Mouse (Mus musculus): ENCODE data around the gene Foxp1.

Foxp1 gene

DNA sequence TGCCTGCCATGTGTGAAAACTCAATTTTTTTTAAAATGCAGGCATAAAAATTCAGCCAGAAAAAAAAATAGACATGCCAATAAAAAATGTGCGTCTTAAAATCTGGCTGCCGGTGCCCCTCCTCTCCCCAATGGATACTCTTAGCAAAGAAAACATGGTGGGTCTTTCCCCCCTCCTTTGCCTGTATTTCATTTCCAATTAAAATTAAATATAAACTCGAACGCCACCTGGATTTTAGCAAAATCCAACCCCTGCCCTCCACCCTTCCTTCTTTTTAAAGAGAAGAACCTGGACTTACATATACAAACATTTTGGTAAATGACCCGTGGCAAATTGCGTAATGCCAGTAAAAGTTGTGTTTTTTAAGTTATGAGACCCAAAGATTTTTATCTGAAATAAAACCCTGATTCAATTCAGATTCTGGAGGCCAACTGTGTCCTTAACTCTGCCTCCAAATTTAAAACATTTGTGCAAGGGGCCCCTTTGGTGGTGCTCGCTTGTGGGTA is 376.1 kb downstream of the Foxp1 start:
- no peak for DNase-seq (ENCODE audit: low read depth in 1 of 2, low spot score in 2 of 2)

DNA sequence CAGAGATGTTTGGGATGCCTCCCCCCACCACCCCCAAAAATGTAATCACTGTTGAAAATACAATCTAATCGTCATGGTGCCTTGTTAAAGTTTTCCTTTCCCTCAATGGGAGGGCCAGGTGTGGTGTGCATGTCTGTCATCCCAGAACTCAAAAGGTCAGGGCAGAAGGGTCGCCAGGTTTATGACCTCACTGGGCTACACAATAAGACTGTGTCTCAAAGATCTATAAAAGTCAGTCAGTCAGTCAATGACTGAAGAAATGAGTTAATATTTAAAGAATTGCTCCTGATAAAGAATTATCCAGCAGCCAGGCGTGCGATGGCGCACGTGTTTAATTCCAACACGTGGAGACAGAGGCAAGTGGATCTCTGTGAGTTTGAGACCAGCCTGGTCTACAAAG is 377.5 kb downstream of the Foxp1 start:
- DNase-seq (ENCODE audit: low read depth in 1 of 2, low spot score in 2 of 2), result no peak

DNA sequence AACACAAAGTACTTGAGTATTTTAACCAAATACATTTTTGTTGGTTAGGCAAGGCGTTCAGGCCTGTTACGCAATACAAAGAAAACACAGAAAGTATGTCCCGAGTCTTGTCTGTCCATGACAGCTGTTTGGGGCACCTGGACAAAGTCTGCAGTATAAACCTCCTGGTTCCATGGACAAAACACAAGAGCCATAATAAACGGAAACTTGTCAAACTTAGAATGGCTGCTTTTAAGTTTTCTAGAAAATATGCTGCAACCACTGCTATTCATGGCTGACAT is 378.8 kb downstream of the Foxp1 start:
- no peak for DNase-seq (ENCODE audit: low read depth in 1 of 2, low spot score in 2 of 2)

DNA sequence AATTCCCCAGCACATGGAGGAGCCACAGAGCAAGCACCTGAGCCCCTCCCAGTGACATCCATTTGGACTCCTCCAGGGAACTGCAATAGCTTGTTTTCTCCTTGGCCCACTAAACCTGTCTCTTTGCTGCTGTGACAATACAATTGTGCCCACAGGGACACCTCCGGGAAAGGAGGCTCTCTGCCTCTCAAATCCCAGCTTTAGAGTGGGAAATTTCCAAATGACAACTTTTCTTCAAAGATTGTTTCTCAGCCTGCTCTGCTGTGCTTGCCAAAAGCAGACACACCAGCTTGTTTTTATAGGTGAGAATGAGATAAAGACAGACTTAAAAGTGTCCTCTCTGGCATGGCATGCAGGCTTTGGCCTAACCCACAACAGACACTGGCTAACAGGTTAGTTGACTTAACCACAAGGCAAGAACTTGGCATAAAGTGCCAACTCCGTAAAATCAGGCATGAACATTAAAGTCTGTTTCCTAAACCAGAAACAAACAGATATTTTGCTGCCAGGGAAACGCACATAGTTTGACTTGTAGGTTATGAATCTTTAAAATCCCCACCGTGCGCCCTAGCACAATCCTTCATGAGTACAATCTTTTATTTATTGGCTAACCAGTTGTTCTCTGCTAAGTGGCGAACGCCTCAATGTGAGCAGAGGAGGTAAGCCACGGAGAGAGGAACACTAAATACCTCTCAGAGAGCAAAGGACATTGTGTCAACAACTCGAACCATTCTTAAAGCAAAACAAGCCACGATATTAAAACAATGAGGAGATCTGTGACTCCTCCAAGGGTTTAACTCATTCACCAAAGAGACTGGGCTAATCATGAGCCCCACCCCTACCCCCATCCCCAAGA is 379.4 kb downstream of the Foxp1 start:
- DNase-seq (ENCODE audit: low read depth in 1 of 2, low spot score in 2 of 2), result no peak

DNA sequence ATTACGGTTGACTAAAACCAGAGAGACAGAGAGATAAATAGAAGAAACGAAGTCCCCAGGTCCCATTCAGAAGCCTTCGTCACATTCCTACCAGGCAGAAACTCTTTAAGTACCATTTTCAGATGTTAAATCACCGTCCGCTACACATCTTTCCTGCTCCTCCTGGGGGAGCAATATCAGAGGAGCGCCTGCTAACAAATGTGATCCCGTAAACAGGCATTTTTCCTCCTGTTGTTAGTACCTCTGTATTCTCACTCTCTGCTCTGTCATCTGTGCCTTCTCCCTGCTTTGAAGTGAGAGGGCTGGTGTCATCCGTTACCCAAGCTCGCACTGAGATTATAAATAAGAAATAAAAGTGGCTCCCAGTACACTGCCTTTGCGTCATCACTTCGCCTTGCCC is 384.5 kb downstream of the Foxp1 start:
- DNase-seq (ENCODE audit: low read depth in 1 of 2, low spot score in 2 of 2), result no peak

DNA sequence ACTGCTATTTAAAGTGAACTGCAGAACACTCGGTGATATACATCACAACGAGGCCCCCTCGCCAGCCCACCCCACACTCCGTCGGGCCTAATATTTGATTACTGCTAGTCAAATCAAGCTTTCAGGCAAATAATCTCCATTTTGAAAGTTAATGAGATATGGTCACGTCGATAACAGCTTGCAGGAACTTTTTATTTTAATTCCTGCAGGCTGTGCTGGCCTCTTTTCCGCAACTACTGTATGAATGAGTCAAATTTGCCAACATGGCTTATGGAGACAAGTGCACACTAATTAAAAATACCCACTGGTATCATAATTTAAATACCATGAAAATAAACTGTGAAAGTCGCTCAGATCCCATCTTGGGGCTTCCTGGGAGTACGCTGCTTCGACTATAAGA is 385.4 kb downstream of the Foxp1 start:
- DNase-seq (ENCODE audit: low read depth in 1 of 2, low spot score in 2 of 2), result no peak

DNA sequence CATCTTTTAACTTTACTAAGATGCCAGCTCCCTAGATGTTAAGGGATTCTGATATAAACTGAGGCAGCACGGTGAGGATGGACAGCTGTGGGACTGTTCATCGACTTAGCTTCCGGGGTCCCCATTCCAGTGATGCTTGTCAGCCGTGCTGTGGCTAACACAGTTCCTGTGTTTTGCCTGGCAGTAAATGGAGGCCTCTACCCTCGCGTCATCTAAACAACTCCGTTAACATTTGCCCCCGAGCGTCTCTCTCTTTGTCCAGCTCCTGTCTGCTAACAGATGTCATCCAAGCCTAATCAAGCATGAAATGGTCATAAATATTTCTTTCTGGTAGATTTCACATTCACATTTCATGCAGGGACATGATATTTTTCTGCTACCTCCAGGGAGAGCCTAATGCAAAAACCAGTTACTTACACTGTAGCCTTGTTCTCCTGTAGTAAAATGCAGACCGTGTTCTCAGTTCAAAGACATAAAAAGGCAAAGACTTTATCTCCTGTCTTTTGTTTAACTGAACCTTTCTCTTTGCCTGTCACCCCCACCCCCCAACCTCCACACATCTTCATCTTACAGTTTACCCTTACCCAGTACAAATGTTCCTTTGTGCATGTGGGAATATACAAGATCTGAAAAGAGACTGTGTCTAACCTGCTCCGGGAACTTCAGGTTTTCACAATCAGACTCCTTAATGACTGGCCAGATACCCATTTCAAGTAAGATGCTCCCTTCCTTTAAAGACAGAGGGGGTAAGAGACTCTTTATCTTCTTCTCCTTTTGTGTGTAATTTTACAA is 386.4 kb downstream of the Foxp1 start:
- no peak for DNase-seq (ENCODE audit: low read depth in 1 of 2, low spot score in 2 of 2)

DNA sequence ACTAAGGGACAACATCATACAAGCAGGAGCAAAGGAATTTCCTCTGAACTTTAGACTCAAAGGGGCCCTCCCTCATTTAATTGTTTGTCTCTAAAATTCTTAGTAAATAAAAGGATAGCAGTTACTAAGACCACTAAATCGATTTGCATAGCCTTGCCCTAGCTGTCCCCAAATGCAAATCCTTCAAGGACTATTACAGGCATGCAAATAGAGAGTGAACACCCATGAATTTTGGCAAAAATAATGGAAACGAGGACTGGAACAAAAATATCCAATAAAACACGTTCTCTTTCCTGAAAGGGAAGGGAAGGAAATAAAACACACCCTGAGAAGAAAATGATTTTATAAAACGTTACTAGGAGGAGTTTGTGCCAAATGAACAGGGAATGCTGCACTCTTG is 390.7 kb downstream of the Foxp1 start:
- no peak for DNase-seq (ENCODE audit: low read depth in 1 of 2, low spot score in 2 of 2)

DNA sequence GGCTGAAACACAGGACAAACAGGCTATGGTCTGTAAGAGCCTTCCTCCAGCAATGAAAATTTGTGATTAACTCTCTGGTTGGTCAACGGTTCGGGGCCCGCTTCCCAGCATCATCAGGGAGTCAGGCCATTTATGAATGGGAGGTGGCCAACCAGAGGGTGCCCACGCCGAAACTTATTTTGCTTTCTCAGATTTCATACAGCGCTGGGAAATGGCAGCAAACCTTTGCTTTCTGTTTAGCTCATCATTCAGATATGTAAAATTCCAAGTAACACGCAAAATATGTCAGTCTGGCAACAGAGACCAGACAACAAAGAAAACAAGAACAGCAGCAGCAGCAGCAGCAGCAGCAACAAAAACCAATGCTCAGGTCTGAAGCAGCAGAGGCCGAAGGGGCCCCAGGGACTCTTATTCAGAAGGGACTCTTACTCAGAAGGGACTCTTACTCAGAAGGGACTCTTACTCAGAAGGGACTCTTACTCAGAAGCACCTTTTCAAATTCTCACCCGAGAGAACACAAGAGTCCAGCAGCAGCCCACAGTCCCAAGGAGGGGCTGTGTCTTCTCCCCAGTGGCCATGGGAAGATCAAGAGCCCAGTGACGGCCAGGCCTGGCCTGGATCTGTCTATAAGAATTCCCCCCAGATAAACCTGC is 391.6 kb downstream of the Foxp1 start:
- no peak for DNase-seq (ENCODE audit: low read depth in 1 of 2, low spot score in 2 of 2)

DNA sequence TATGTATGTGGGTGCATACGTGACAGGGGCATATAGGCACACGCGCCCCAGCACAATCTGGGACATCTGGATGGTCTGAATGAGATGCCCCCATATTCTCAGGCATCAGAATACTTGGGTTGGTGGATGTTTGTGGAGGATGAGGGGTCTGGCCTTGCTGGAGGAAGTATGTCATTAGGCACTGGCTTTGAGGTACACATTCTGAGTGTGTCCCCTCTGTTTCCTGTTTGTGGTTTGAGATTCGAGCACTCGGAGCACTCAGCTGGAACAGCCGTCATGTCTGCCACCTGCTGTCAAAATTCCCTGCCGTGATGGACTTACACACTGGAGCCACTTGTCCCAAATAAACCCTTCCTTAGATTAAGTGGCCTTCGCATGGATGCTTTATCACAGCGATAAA is 395.8 kb downstream of the Foxp1 start:
- DNase-seq (ENCODE audit: low read depth in 1 of 2, low spot score in 2 of 2), result no peak

DNA sequence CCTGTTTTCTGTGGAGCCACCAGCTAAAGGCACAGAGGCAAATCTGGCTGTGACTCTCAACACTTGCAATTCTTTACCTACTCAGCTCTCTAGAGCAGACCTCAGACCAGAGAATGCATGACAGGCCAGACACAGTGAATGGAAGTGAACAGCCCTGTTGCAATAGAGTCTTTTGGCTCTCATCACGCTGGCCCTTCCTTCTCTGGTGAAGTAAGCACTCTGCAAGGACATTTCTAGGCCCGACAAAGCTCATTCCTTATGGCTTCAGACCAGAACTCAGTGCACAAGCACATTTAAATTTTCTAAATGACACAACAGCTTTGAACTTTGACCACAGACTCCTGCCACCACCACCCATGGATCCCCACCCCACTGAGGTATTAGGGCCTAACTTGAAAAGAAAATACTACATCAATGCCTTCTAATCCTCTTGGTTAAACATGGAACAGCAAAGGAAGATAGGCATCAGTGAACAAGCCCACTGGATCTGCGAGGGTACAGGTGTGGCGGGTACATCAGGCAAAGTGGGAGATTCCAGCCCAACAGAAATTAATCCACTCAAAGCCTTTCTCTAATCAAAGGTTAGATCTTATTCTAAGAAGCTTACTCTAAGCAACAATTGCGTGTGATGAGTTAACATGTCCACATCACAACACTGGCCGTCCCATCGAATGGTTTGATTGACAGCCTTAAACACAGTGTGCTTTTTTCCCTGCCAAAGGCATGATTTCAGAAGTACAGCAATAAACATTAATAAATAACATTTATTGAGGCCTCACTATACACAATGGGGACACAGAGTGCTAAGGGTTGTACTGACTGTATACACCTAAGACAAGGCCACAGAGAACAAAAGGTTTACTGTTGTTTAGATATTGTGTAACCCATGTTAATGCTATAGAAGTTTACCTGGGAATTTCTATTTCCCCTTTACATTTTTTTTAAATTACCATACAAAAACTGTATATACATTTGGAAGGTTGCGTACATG is 401.4 kb downstream of the Foxp1 start:
- no peak for DNase-seq (ENCODE audit: low read depth in 1 of 2, low spot score in 2 of 2)

DNA sequence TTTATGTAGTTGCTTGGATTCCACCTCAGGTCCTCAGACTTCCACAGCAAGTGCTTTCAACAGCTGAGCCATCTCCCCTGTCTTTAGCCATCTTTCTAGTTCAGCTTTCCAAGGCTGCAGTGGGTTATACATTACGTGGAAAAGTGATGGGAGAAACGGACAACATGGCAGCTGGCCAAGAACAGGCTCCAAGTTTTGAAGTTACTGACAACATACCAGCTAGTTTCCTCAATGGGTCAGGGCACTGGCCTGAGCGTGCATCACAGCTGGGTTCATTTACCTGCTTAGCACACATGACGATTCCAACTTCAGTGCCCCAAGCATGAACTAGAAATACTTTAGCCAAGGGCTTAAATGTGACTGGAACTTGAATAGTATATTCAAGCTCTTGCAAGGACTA is 404.0 kb downstream of the Foxp1 start:
- no peak for DNase-seq (ENCODE audit: low read depth in 1 of 2, low spot score in 2 of 2)

DNA sequence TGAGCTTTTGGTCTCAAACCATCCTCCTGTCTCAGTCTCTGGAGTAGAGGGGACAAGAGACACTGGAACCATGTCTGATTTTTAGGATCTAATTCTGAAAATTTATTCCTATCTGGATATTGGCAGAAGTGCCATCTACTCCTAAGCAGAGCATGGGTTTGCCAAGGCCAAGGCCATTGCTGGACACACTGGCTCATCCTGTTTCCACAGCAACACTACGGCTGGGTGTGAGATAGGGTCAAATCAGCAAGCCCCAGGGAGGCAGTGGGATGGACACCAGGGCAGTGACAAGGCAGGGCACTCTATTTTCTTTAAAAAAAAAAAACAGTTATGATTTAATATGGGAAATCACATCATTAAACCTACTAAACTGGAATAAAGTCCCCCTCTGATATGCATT is 405.1 kb downstream of the Foxp1 start:
- DNase-seq (ENCODE audit: low read depth in 1 of 2, low spot score in 2 of 2), result no peak

DNA sequence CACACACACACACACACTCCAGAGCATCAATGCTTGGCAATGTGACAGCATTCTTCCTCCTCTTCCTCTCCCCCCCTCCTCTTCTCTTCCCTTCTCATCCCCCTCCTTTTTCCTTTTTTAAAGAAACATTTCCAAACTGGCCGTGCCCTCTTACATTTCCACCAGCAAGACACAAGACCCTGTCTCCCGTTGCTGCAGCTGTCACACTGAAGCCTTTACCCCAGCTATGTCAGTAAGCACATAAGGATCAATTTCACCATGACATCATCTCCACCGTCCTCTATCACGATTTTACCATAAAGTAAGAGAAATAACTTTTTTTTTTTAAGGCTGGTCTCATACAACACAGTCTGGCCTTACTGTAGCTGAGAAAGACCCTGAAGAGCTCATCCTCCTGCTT is 410.7 kb downstream of the Foxp1 start:
- DNase-seq (ENCODE audit: low read depth in 1 of 2, low spot score in 2 of 2), result no peak

DNA sequence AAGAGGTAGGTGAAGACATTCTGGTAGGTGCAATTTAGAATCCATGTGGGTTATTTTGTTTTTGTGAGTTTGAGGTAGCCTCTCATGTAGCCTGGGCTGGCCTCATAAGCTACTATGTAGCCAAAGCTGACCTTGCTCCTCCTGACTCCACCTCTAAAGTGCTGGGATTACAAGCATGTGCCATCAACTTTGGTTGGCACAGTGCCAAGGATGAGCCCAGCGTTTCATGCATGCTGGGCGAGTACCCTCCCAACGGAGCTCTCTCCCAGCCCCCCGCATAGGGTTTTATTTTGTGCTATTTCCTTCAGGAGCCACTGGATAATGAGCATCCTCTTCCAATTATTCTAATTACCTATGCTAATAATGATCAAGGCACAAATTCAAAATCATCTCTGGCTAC is 414.1 kb downstream of the Foxp1 start:
- DNase-seq (ENCODE audit: low read depth in 1 of 2, low spot score in 2 of 2), result no peak

DNA sequence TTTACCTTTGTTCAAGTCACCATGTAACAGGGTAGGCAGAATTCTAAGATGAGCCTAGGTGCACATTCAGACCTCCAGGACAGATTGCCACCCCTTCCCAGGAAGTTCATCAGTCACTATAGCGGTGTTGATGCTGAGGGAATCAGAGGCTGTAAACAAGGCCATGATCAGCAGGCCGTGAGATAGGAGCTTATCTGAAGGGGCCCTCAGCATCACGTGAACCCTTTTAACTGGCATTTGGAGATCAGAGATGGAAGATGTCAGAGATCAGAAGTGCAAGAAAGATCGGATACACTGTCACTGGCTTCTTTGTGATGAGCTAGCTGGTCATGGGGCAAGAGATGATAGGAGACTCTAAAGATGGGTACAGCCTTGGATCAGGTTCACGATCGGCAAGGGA is 414.8 kb downstream of the Foxp1 start:
- DNase-seq (ENCODE audit: low read depth in 1 of 2, low spot score in 2 of 2), result no peak

DNA sequence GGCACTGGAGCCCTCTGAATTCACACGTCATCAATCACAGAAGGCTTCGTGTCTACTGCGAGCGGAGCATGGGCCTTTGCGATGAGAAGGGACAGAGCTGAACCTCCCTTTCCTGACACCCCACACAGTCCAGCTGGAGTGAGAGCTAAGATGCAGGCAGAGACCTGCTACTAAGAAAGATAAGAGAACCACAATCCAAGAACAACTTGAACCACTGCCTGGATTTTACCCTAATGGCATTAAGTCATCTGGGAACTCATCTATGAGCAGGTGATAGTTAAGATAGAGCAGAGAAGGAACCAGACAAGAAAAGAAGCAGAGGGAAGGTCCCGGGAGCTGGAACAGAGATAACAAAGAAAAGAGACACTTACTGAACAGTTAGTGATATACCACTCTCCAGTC is 415.4 kb downstream of the Foxp1 start:
- no peak for DNase-seq (ENCODE audit: low read depth in 1 of 2, low spot score in 2 of 2)

DNA sequence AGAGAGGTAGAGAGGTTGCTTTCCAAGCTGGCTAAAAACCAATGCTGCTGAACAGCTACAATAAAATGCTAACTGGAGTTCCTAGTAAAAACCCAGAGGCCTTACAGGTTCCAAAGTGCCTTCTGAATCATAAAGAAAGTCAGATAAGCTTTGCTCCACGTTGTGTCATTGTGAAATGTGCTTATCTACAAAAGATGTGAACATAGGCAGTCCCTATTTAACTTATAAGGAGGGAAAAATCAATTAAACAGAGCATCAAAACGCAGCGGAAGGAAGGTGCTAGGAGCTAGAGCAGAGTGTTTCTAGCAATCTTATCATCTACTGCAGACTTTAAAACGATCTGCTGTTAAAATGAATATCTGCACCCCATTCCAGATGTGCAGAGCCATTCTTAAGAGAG is 416.5 kb downstream of the Foxp1 start:
- no peak for DNase-seq (ENCODE audit: low read depth in 1 of 2, low spot score in 2 of 2)

DNA sequence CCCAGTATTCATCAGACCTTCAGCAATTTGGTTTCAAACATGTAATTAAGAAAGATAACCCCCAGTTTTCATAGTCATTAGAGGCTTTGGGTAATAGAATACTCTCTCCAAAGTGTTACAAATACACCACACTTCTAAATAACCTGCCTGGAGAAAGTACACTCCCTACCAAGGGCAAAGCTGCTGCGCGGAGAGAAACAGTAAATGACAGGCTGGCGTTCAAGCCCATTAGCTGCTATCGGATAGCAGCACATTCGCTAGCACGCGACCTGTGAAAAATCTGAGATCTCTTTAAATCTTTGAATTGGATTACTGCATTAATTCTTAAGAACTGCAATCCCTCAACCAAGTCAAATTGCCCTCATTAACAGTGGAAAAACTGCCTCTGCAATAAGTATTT is 418.1 kb downstream of the Foxp1 start:
- no peak for DNase-seq (ENCODE audit: low read depth in 1 of 2, low spot score in 2 of 2)

DNA sequence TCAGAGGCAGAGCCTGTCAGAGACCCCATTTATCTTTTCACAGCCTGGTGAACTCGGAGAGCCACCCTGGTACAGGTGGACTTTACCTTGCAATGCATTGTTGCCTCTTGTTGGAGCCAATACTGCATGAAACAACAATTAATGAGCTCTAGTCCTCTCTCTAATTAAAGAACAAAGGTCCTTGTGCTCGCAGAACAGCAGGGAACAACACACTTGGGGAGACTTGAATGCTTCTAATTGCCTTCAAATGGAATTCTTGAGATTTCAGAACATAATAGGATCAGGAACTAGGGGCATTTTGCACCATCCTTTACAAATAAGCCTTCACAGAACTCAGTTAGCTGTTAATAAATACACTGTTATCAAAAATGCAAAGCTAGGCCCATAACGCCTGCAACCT is 418.6 kb downstream of the Foxp1 start:
- no peak for DNase-seq (ENCODE audit: low read depth in 1 of 2, low spot score in 2 of 2)

DNA sequence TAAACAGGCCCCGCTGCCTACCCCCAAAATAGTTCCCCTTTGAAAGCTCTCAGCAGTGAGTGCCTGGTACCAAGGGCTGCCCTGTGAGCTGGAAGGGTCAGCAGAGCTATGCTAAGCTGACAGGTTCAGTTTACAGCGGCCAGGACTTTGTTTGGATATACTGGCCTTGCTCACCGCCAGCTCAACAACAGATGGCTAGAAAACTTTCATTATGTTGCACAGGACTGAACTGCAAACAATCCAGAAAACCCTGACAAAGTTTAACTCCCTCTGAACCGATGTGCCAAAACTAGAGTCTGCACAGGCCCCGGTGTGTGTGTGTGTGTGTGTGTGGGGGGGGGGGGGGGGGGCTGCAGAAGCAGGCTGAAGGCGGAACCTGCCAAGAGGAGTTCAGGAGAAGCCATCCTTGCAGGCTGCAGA is 421.0 kb downstream of the Foxp1 start:
- DNase-seq (ENCODE audit: low read depth in 1 of 2, low spot score in 2 of 2), result no peak

Measured in monocyte, adult 2 months (primary cell).